Mouse (Mus musculus) brown adipose tissue, adult 24 weeks (tissue): ENCODE data around the gene Coq4. TPM values are rescaled to one million over a fixed set of nuclear protein-coding genes. Genes with fewer than 3 reads are reported as not detected.
A peak's percentile ranks its signal among the peaks of the same experiment; 100 is the strongest.
"Not testable (repeated sequence)": the region's sequence is repeated elsewhere in the genome, so short reads cannot be mapped to it uniquely, and the experiment has no call there.

Source experiments
- H3K27ac ChIP-seq: fragments of 200-500 bp; replicated peaks from 2 replicates; pipeline ENCODE4 v1.5.1; 2012; ENCODE audit warnings: low read depth, mild to moderate bottlenecking, low read length
- H3K4me1 ChIP-seq: fragments of 200-500 bp; 2 replicates; pipeline ENCODE4 v1.6.1; 2012; ENCODE audit warnings: low read length, mixed read lengths; ENCODE audit not compliant: control insufficient read depth, insufficient read depth, insufficient read length
- H3K4me3 ChIP-seq: fragments of 200-500 bp; 2 replicates; pipeline ENCODE4 v1.5.1; 2012; ENCODE audit warnings: low read depth, mild to moderate bottlenecking, low read length, moderate library complexity; ENCODE audit not compliant: insufficient read depth
- polyA plus RNA-seq: library from polyadenylated mRNA; stranded (reverse); fragments of >200 nt; gene quantifications from 2 replicates; pipeline ENCODE4 v1.2.4, GENCODE M21; 2012; ENCODE audit not compliant: missing spikeins, insufficient read depth, insufficient read length

Gene Coq4
- polyA plus RNA-seq, 1 experiment, result 19.0 TPM

GRCm38 (mm10) chr2:29771611-29772461, 15.5 kb upstream of the Coq4 start:
- H3K4me1 ChIP-seq, result peaks cover 6% of the 10 kb centered on the region
- H3K4me3 ChIP-seq, result no peak overlapping the region
- H3K27ac ChIP-seq, result peak overlapping the region; percentile 42

- H3K4me3 ChIP-seq, result no peak overlapping the region
- H3K4me1 ChIP-seq, result peaks cover 6% of the 10 kb centered on the region
- no peak overlapping the region for H3K27ac ChIP-seq
Measured at GRCm38 (mm10) chr2:29773323-29773722, 14.0 kb upstream of the Coq4 start.

GRCm38 (mm10) chr2:29781256-29781655, 6.0 kb upstream of the Coq4 start:
- not testable (repeated sequence) for H3K4me3 ChIP-seq, H3K27ac ChIP-seq, H3K4me1 ChIP-seq

- Histone ChIP-seq H3K27ac (no peak overlapping the region), H3K4me1 (no peaks in the 10 kb centered on the region), H3K4me3 (no peak overlapping the region)
Measured at GRCm38 (mm10) chr2:29784290-29784689, 3.0 kb upstream of the Coq4 start.

GRCm38 (mm10) chr2:29787937-29788681, 816 bp downstream of the Coq4 start, which contains the start of gene Trub2:
Trub2 (minus strand) TSS chr2:29788502.
- H3K4me1 ChIP-seq, result no peaks in the 10 kb centered on the region
- H3K27ac ChIP-seq, result peak within 1 kb of the TSS; percentile 50
- H3K4me3 ChIP-seq, result peak within 1 kb of the TSS; percentile 81

- H3K4me3 ChIP-seq, result no peak overlapping the region
- no peak overlapping the region for H3K27ac ChIP-seq
- H3K4me1 ChIP-seq, result no peaks in the 10 kb centered on the region
Measured at GRCm38 (mm10) chr2:29792772-29793487, 5.6 kb downstream of the Coq4 start.

GRCm38 (mm10) chr2:29802075-29802826, 15.0 kb downstream of the Coq4 start, which contains the start of gene Slc27a4:
Slc27a4 (plus strand) TSS chr2:29802634.
- peaks cover 3% of the 10 kb centered on the region; the same call in 1 of the 2 replicates for H3K4me1 ChIP-seq
- peak within 1 kb of the TSS; percentile 80 for H3K4me3 ChIP-seq
- H3K27ac ChIP-seq, result 0 out of 2 replicates have a peak within 1 kb of the TSS, but pooled peaks have one; percentile 4

- Histone ChIP-seq H3K27ac (0 out of 2 replicates have a peak overlapping the region, but pooled peaks have one; percentile 4), H3K4me3 (peak overlapping the region; percentile 80), H3K4me1 (peaks cover 3% of the 10 kb centered on the region; the same call in 1 of the 2 replicates)
Measured at GRCm38 (mm10) chr2:29802827-29803201, 15.5 kb downstream of the Coq4 start.

- Histone ChIP-seq H3K4me1 (peaks cover 3% of the 10 kb centered on the region; the same call in 1 of the 2 replicates), H3K27ac (no peak overlapping the region), H3K4me3 (peak overlapping the region; percentile 80)
Measured at GRCm38 (mm10) chr2:29803400-29803831, 16.1 kb downstream of the Coq4 start.

GRCm38 (mm10) chr2:29815678-29816371, 28.5 kb downstream of the Coq4 start:
- no peaks in the 10 kb centered on the region for H3K4me1 ChIP-seq
- H3K4me3 ChIP-seq, result no peak overlapping the region
- no peak overlapping the region for H3K27ac ChIP-seq

GRCm38 (mm10) chr2:29817426-29818232, 30.3 kb downstream of the Coq4 start:
- Histone ChIP-seq H3K27ac (no peak overlapping the region), H3K4me3 (no peak overlapping the region)

GRCm38 (mm10) chr2:29819363-29819762, 32.1 kb downstream of the Coq4 start:
- H3K4me1 ChIP-seq, result no peaks in the 10 kb centered on the region
- no peak overlapping the region for H3K4me3 ChIP-seq
- no peak overlapping the region for H3K27ac ChIP-seq

More at GRCm38 (mm10) chr2:29817426-29818232, 30.3 kb downstream of the Coq4 start:
- no peaks in the 10 kb centered on the region for H3K4me1 ChIP-seq
